Mouse (Mus musculus): ENCODE data around the gene Pla2g10. TPM values are rescaled to one million over a fixed set of nuclear protein-coding genes. Genes with fewer than 3 reads are reported as not detected.
"Not testable (repeated sequence)": the region's sequence is repeated elsewhere in the genome, so short reads cannot be mapped to it uniquely, and the experiment has no call there.

Gene Pla2g10
- total RNA-seq, 1 experiment: 38.9 TPM

- in situ Hi-C loops (cut with MboI; ENCODE audit: low sequenced_read_pairs in 2 of 2, unreplicated experiment in 2 of 2): no loop called here
- no peak overlapping the region for H3K4me3 ChIP-seq (ENCODE audit: insufficient read depth in 1 of 2, low read depth in 1 of 2, low read length in 2 of 2, poor library complexity in 1 of 2, severe bottlenecking in 1 of 2)
- H3K9ac ChIP-seq (ENCODE audit: insufficient read depth, low read depth, low read length, poor library complexity, severe bottlenecking): peak overlapping the region; percentile 27; the same call in 1 of the 2 replicates
- 0 out of 2 replicates have a peak, but pooled peaks have one; percentile 56 for TF ChIP-seq CHD2 (IDR thresholded peaks at IDR 0.05; ENCODE audit: low read depth, low read length)
- TF ChIP-seq MAFK (IDR thresholded peaks at IDR 0.05; ENCODE audit: insufficient read depth, low read depth, low read length): no peak
- H3K27ac ChIP-seq (ENCODE audit: insufficient read depth, low read depth, low read length, poor library complexity, severe bottlenecking): peak overlapping the region; percentile 90
- DNase-seq (ENCODE audit: low read depth, low spot score): no peak
- peaks cover 13% of the 10 kb centered on the region in 2 experiments for H3K4me1 ChIP-seq (ENCODE audit: control insufficient read depth in 2 of 2, insufficient read depth in 2 of 2, low read length in 2 of 2, poor library complexity in 1 of 2)
- no peaks in the 10 kb centered on the region for H3K36me3 ChIP-seq (ENCODE audit: control insufficient read depth, insufficient read depth, low read length, poor library complexity, severe bottlenecking)
- peaks cover 2% of the 10 kb centered on the region; the same call in 1 of the 2 replicates for H3K9me3 ChIP-seq (ENCODE audit: control insufficient read depth, insufficient read depth, low read depth, low read length)
Measured at GRCm38 (mm10) chr16:13748124-13748523, 17.3 kb upstream of the Pla2g10 start.

GRCm38 (mm10) chr16:13747708-13748107, 16.9 kb upstream of the Pla2g10 start:
- no peak for DNase-seq (ENCODE audit: low read depth, low spot score)
- in situ Hi-C loops (cut with MboI; ENCODE audit: low sequenced_read_pairs in 2 of 2, unreplicated experiment in 2 of 2): no loop called here
- no peak overlapping the region; the same call in 1 of the 2 replicates for H3K9ac ChIP-seq (ENCODE audit: insufficient read depth, low read depth, low read length, poor library complexity, severe bottlenecking)
- TF ChIP-seq HCFC1 (IDR thresholded peaks at IDR 0.05; ENCODE audit: borderline replicate concordance, insufficient read depth, low read length): no peak
- no peak for TF ChIP-seq MAFK (IDR thresholded peaks at IDR 0.05; ENCODE audit: insufficient read depth, low read depth, low read length)
- no peak for TF ChIP-seq CHD2 (IDR thresholded peaks at IDR 0.05; ENCODE audit: low read depth, low read length)
- no peak for TF ChIP-seq ZC3H11A (IDR thresholded peaks at IDR 0.05; ENCODE audit: borderline replicate concordance, low read depth, low read length)
- no peak for TF ChIP-seq ZNF384 (IDR thresholded peaks at IDR 0.05; ENCODE audit: low read depth, low read length)
- peaks cover 13 to 16% of the 10 kb centered on the region in 2 experiments for H3K4me1 ChIP-seq (ENCODE audit: control insufficient read depth in 2 of 2, insufficient read depth in 2 of 2, low read length in 2 of 2, poor library complexity in 1 of 2)
- peaks cover 2% of the 10 kb centered on the region; the same call in 1 of the 2 replicates for H3K9me3 ChIP-seq (ENCODE audit: control insufficient read depth, insufficient read depth, low read depth, low read length)
- no peak overlapping the region for H3K4me3 ChIP-seq (ENCODE audit: insufficient read depth in 1 of 2, low read depth in 1 of 2, low read length in 2 of 2, poor library complexity in 1 of 2, severe bottlenecking in 1 of 2)
- H3K27ac ChIP-seq (ENCODE audit: insufficient read depth, low read depth, low read length, poor library complexity, severe bottlenecking): peak overlapping the region; percentile 88
- H3K36me3 ChIP-seq (ENCODE audit: control insufficient read depth, insufficient read depth, low read length, poor library complexity, severe bottlenecking): no peaks in the 10 kb centered on the region

- Histone ChIP-seq H3K4me1 (ENCODE audit: control insufficient read depth in 2 of 2, insufficient read depth in 2 of 2, low read length in 2 of 2, poor library complexity in 1 of 2) (peaks cover 12 to 24% of the 10 kb centered on the region in 2 experiments), H3K9me3 (ENCODE audit: control insufficient read depth, insufficient read depth, low read depth, low read length) (no peaks in the 10 kb centered on the region), H3K9ac (ENCODE audit: insufficient read depth, low read depth, low read length, poor library complexity, severe bottlenecking) (no peak overlapping the region; the same call in 1 of the 2 replicates), H3K4me3 (ENCODE audit: insufficient read depth in 1 of 2, low read depth in 1 of 2, low read length in 2 of 2, poor library complexity in 1 of 2, severe bottlenecking in 1 of 2) (no peak overlapping the region), H3K36me3 (ENCODE audit: control insufficient read depth, insufficient read depth, low read length, poor library complexity, severe bottlenecking) (no peaks in the 10 kb centered on the region), H3K27ac (ENCODE audit: insufficient read depth, low read depth, low read length, poor library complexity, severe bottlenecking) (peak overlapping the region; percentile 51; the same call in 1 of the 2 replicates)
- TF ChIP-seq MAFK (IDR thresholded peaks at IDR 0.05; ENCODE audit: insufficient read depth, low read depth, low read length) (no peak), CHD2 (IDR thresholded peaks at IDR 0.05; ENCODE audit: low read depth, low read length) (no peak), ZC3H11A (IDR thresholded peaks at IDR 0.05; ENCODE audit: borderline replicate concordance, low read depth, low read length) (no peak), ZNF384 (IDR thresholded peaks at IDR 0.05; ENCODE audit: low read depth, low read length) (no peak), HCFC1 (IDR thresholded peaks at IDR 0.05; ENCODE audit: borderline replicate concordance, insufficient read depth, low read length) (no peak)
- in situ Hi-C loops (cut with MboI; ENCODE audit: low sequenced_read_pairs in 2 of 2, unreplicated experiment in 2 of 2): no loop called here
- no peak for DNase-seq (ENCODE audit: low read depth, low spot score)
Measured at GRCm38 (mm10) chr16:13740844-13741243, 10.1 kb upstream of the Pla2g10 start.

GRCm38 (mm10) chr16:13739044-13739443, 8.3 kb upstream of the Pla2g10 start:
- H3K4me3 ChIP-seq (ENCODE audit: insufficient read depth in 1 of 2, low read depth in 1 of 2, low read length in 2 of 2, poor library complexity in 1 of 2, severe bottlenecking in 1 of 2); DNase-seq (ENCODE audit: low read depth, low spot score); H3K9ac ChIP-seq (ENCODE audit: insufficient read depth, low read depth, low read length, poor library complexity, severe bottlenecking); H3K9me3 ChIP-seq (ENCODE audit: control insufficient read depth, insufficient read depth, low read depth, low read length); in situ Hi-C loops (cut with MboI; ENCODE audit: low sequenced_read_pairs in 2 of 2, unreplicated experiment in 2 of 2); H3K36me3 ChIP-seq (ENCODE audit: control insufficient read depth, insufficient read depth, low read length, poor library complexity, severe bottlenecking): not testable (repeated sequence)
- Histone ChIP-seq H3K27ac (ENCODE audit: insufficient read depth, low read depth, low read length, poor library complexity, severe bottlenecking) (peak overlapping the region; percentile 79; the same call in 1 of the 2 replicates), H3K4me1 (ENCODE audit: control insufficient read depth in 2 of 2, insufficient read depth in 2 of 2, low read length in 2 of 2, poor library complexity in 1 of 2) (peaks cover 12 to 18% of the 10 kb centered on the region in 2 experiments)

GRCm38 (mm10) chr16:13735977-13736376, 5.2 kb upstream of the Pla2g10 start:
- Histone ChIP-seq H3K4me1 (ENCODE audit: control insufficient read depth in 2 of 2, insufficient read depth in 2 of 2, low read length in 2 of 2, poor library complexity in 1 of 2) (peaks cover 19 to 21% of the 10 kb centered on the region in 2 experiments), H3K36me3 (ENCODE audit: control insufficient read depth, insufficient read depth, low read length, poor library complexity, severe bottlenecking) (no peaks in the 10 kb centered on the region), H3K9me3 (ENCODE audit: control insufficient read depth, insufficient read depth, low read depth, low read length) (no peaks in the 10 kb centered on the region), H3K4me3 (ENCODE audit: insufficient read depth in 1 of 2, low read depth in 1 of 2, low read length in 2 of 2, poor library complexity in 1 of 2, severe bottlenecking in 1 of 2) (no peak overlapping the region), H3K27ac (ENCODE audit: insufficient read depth, low read depth, low read length, poor library complexity, severe bottlenecking) (0 out of 2 replicates have a peak overlapping the region, but pooled peaks have one; percentile 40), H3K9ac (ENCODE audit: insufficient read depth, low read depth, low read length, poor library complexity, severe bottlenecking) (peak overlapping the region; percentile 47; the same call in 1 of the 2 replicates)
- no peak for DNase-seq (ENCODE audit: low read depth, low spot score)
- TF ChIP-seq MAFK (IDR thresholded peaks at IDR 0.05; ENCODE audit: insufficient read depth, low read depth, low read length): no peak
- TF ChIP-seq ZC3H11A (IDR thresholded peaks at IDR 0.05; ENCODE audit: borderline replicate concordance, low read depth, low read length): no peak
- TF ChIP-seq ZNF384 (IDR thresholded peaks at IDR 0.05; ENCODE audit: low read depth, low read length): no peak
- no peak for TF ChIP-seq CHD2 (IDR thresholded peaks at IDR 0.05; ENCODE audit: low read depth, low read length)
- no peak for TF ChIP-seq HCFC1 (IDR thresholded peaks at IDR 0.05; ENCODE audit: borderline replicate concordance, insufficient read depth, low read length)
- in situ Hi-C loops (cut with MboI; ENCODE audit: low sequenced_read_pairs in 2 of 2, unreplicated experiment in 2 of 2): no loop called here

Data from ES-E14 (cell line).